Mouse (Mus musculus): ENCODE measurements around the gene Cyp2j5. TPM values are rescaled to one million over a fixed set of nuclear protein-coding genes. Genes with fewer than 3 reads are reported as not detected.

Gene Cyp2j5
- not detected for total RNA-seq (2023)

GRCm38 (mm10) chr4:96663991-96664390 is at the start of gene Cyp2j5:
Cyp2j5 (minus strand) TSS chr4:96664154.

DNA sequence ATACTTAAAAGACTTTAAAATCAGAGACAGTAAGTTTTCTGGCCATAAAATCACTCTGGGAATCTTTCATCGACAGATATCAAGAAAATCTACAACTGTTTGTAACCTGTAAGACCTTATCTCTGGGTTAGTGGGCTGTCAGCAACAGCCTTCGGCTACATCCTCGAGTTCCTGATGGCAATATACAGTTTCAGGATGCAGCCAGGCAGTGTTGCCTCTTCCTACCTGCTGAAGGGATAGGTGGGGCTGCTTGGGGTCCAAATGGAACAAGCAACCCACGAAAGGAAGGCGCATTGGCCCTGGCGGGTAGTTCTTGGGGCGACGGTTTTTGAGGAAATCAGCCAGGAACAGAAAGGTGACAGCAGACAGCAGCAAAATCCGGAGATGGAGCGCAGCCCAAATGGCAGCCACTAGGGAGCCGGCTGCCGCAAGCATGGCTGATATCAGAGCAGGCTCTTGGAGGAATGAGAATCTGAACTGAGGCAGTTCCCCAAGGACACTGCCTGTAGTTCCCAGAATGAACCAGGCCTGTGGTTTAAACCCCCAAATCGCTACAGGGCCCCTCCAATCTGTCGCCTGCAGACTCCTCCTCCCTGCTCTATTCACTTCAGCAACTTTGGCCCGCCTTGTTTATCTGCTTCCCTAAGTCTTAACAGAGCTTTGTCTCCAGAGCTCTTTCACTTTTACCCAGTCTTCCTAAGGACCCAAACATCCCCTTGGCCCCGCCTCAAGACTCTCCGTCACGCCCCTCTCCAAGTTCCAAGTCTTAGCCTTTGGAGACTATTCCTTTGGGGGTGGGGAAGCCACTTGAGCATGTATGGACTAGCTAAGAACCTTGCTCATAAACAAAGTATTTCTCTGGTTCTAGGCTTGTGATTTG is 72.8 kb downstream of the Cyp2j5 start, which contains the start of gene Cyp2j9:
Gene Cyp2j9, minus strand, starts transcription at position 668 of the 880 bp plus-strand sequence.

Other genes with a start within 250 kb of the Cyp2j5 start
- gene Cyp2j8, start 156.8 kb downstream of the Cyp2j5 start, total RNA-seq (2023), result not detected
- gene Cyp2j6, start 110.5 kb downstream of the Cyp2j5 start, total RNA-seq (2023), result not detected
- gene Cyp2j9, start 72.6 kb downstream of the Cyp2j5 start, total RNA-seq (2023), result not detected
- not detected for gene Gm12695, start 121.0 kb upstream of the Cyp2j5 start, total RNA-seq (2023)

All from B cell, adult 67 days (primary cell).